Mouse (Mus musculus) G1E (cell line): ENCODE data around the gene Nfasc.

ENCODE experiments used
- CTCF ChIP-seq: IDR thresholded peaks from 2 replicates; pipeline ENCODE4 v1.5.1; 2012; ENCODE audit warnings: low read depth, low read length, inconsistent platforms, mixed read lengths
- GATA1 ChIP-seq: IDR thresholded peaks from 2 replicates; pipeline ENCODE4 v1.6.1; 2012; ENCODE audit warnings: borderline replicate concordance, low read length, inconsistent platforms, mixed read lengths
- GATA2 ChIP-seq: IDR thresholded peaks from 2 replicates; pipeline ENCODE4 v1.6.1; 2012; ENCODE audit warnings: low read depth, low read length, inconsistent platforms, borderline replicate concordance
- TAL1 ChIP-seq: conservative IDR thresholded peaks from 2 replicates; pipeline ENCODE4 v1.6.1; 2012; ENCODE audit warnings: low read depth, low read length, inconsistent platforms, mixed read lengths

- no peak for TF ChIP-seq CTCF
- TF ChIP-seq GATA2, result no peak
- no peak for TF ChIP-seq TAL1
- TF ChIP-seq GATA1, result no peak
Observed at GRCm38 (mm10) chr1:132580063-132580462, 161.5 kb downstream of the Nfasc start.
